Mouse (Mus musculus): ENCODE measurements around the gene Syt2.

GRCm38 (mm10) chr1:134764831-134765458, 118.5 kb downstream of the Syt2 start:
- TF ChIP-seq CTCF (IDR thresholded peaks at IDR 0.05; ENCODE audit: borderline replicate concordance, control insufficient read depth, extremely low read depth, insufficient read depth, low read length, poor library complexity) (no peak), POLR2A (IDR thresholded peaks at IDR 0.05; ENCODE audit: control insufficient read depth, extremely low read depth, insufficient read depth, low read length, poor library complexity) (no peak)
